Mouse (Mus musculus): Measurements from ENCODE around the gene Foxj1. TPM values are rescaled to one million over a fixed set of nuclear protein-coding genes. Genes with fewer than 3 reads are reported as not detected.

The Foxj1 gene
- polyA plus RNA-seq, 1 experiment from 2014 or later, result 0.07 TPM

Other genes with a start within 250 kb of the Foxj1 start
- gene Wbp2, start 248.4 kb downstream of the Foxj1 start, polyA plus RNA-seq (2014; fragmentation: Nextera tagmentation; extraction: Ambion mirVana), result 129 and 144 TPM in 2 replicates
- 38.3 and 40.2 TPM in 2 replicates for gene Trim47, start 208.2 kb downstream of the Foxj1 start, polyA plus RNA-seq (2014; fragmentation: Nextera tagmentation; extraction: Ambion mirVana)
- 3.9 and 4.5 TPM in 2 replicates for gene Trim65, start 204.3 kb downstream of the Foxj1 start, polyA plus RNA-seq (2014; fragmentation: Nextera tagmentation; extraction: Ambion mirVana)
- 109 and 116 TPM in 2 replicates for gene Mrpl38, start 196.5 kb downstream of the Foxj1 start, polyA plus RNA-seq (2014; fragmentation: Nextera tagmentation; extraction: Ambion mirVana)
- gene Fbf1, start 167.2 kb downstream of the Foxj1 start, polyA plus RNA-seq (2014; fragmentation: Nextera tagmentation; extraction: Ambion mirVana), result 20.3 and 20.6 TPM in 2 replicates
- 74.0 and 76.4 TPM in 2 replicates for gene Ten1, start 136.5 kb downstream of the Foxj1 start, polyA plus RNA-seq (2014; fragmentation: Nextera tagmentation; extraction: Ambion mirVana)
- gene Acox1, start 136.4 kb downstream of the Foxj1 start, polyA plus RNA-seq (2014; fragmentation: Nextera tagmentation; extraction: Ambion mirVana), result 29.3 and 32.3 TPM in 2 replicates
- gene Evpl, start 97.3 kb downstream of the Foxj1 start, polyA plus RNA-seq (2014; fragmentation: Nextera tagmentation; extraction: Ambion mirVana), result 0.26 and 0.31 TPM in 2 replicates
- 61.5 and 61.9 TPM in 2 replicates for gene Srp68, start 61.2 kb downstream of the Foxj1 start, polyA plus RNA-seq (2014; fragmentation: Nextera tagmentation; extraction: Ambion mirVana)
- 0.16 TPM in 1 of 2 replicates, not detected in the other for gene Galr2, start 54.5 kb downstream of the Foxj1 start, polyA plus RNA-seq (2014; fragmentation: Nextera tagmentation; extraction: Ambion mirVana)
- gene Exoc7, start 28.2 kb downstream of the Foxj1 start, polyA plus RNA-seq (2014; fragmentation: Nextera tagmentation; extraction: Ambion mirVana), result 42.5 and 46.6 TPM in 2 replicates
- 8.6 and 9.2 TPM in 2 replicates for gene Rnf157, start 77.6 kb upstream of the Foxj1 start, polyA plus RNA-seq (2014; fragmentation: Nextera tagmentation; extraction: Ambion mirVana)
- gene Ubald2, start 98.7 kb upstream of the Foxj1 start, polyA plus RNA-seq (2014; fragmentation: Nextera tagmentation; extraction: Ambion mirVana), result 60.6 and 68.3 TPM in 2 replicates
- gene Qrich2, start 130.8 kb upstream of the Foxj1 start, polyA plus RNA-seq (2014; fragmentation: Nextera tagmentation; extraction: Ambion mirVana), result 0.31 TPM in 1 of 2 replicates, not detected in the other
- gene Prpsap1, start 158.8 kb upstream of the Foxj1 start, polyA plus RNA-seq (2014; fragmentation: Nextera tagmentation; extraction: Ambion mirVana), result 96.5 and 101 TPM in 2 replicates
- 2.1 and 3.0 TPM in 2 replicates for gene Sphk1, start 195.5 kb upstream of the Foxj1 start, polyA plus RNA-seq (2014; fragmentation: Nextera tagmentation; extraction: Ambion mirVana)
- 14.7 and 17.1 TPM in 2 replicates for gene Ube2o, start 246.0 kb upstream of the Foxj1 start, polyA plus RNA-seq (2014; fragmentation: Nextera tagmentation; extraction: Ambion mirVana)